Mouse (Mus musculus) liver, embryonic 13.5 days (tissue): ENCODE results near the gene Adh5. TPM values are rescaled to one million over a fixed set of nuclear protein-coding genes. Genes with fewer than 3 reads are reported as not detected.
A peak's percentile ranks its signal among the peaks of the same experiment; 100 is the strongest.

ENCODE experiments used
- ATAC-seq: fragments of 200-750 bp; cut with Nextera tagmentation; 2 replicates; pipeline ENCODE4 v1.8.0; 2017; ENCODE audit warnings: low read depth, mild to moderate bottlenecking, moderate number of reproducible peaks, moderate library complexity
- DNase-seq: peaks from one replicate; pipeline ENCODE4 v3.0.0; 2022
- H3K27ac ChIP-seq: fragments of 300-500 bp; sonication (generic); 2 replicates; pipeline ENCODE4 v1.5.1; 2015; ENCODE audit warnings: moderate library complexity, mild to moderate bottlenecking, inconsistent platforms
- H3K27me3 ChIP-seq: fragments of 300-500 bp; sonication (generic); 2 replicates; pipeline ENCODE4 v1.6.1; 2015; ENCODE audit warnings: mild to moderate bottlenecking, inconsistent platforms
- H3K36me3 ChIP-seq: fragments of 300-500 bp; sonication (generic); 2 replicates; pipeline ENCODE4 v1.6.1; 2015; ENCODE audit warnings: mild to moderate bottlenecking, inconsistent platforms
- H3K4me1 ChIP-seq: fragments of 300-500 bp; sonication (generic); replicated peaks from 2 replicates; pipeline ENCODE4 v1.6.1; 2015; ENCODE audit warnings: inconsistent platforms
- H3K4me2 ChIP-seq: fragments of 300-500 bp; sonication (generic); 2 replicates; pipeline ENCODE4 v1.6.1; 2015; ENCODE audit warnings: inconsistent platforms, mild to moderate bottlenecking, moderate library complexity
- H3K4me3 ChIP-seq: fragments of 300-500 bp; sonication (generic); replicated peaks from 2 replicates; pipeline ENCODE4 v1.5.1; 2015; ENCODE audit warnings: mild to moderate bottlenecking, inconsistent platforms
- H3K9ac ChIP-seq: fragments of 300-500 bp; sonication (generic); 2 replicates; pipeline ENCODE4 v1.6.1; 2015; ENCODE audit warnings: mild to moderate bottlenecking, inconsistent platforms
- H3K9me3 ChIP-seq: fragments of 300-500 bp; sonication (generic); replicated peaks from 2 replicates; pipeline ENCODE4 v1.6.1; 2016; ENCODE audit warnings: inconsistent platforms
- WGBS: fragments of 180-500 bp; shearing (Covaris S2); methylation state at CpG from one replicate; pipeline ENCODE4 v1.1.7; 2015; ENCODE audit not compliant: insufficient replicate concordance; 5-methylcytosine and 5-hydroxymethylcytosine counted together
- polyA plus RNA-seq: library from polyadenylated mRNA; unstranded; fragments of >200 nt; fragmentation: Nextera tagmentation; extraction: Ambion mirVana; gene quantifications from 2 replicates; pipeline ENCODE4 v1.2.1, GENCODE M21; 2015

Gene Adh5
- polyA plus RNA-seq, 1 experiment from 2014 or later, result 89.4 TPM

GRCm38 (mm10) chr3:138430360-138430976, 12.4 kb upstream of the Adh5 start:
- Histone ChIP-seq H3K4me1 (no peaks in the 10 kb centered on the region), H3K36me3 (no peaks in the 10 kb centered on the region), H3K9ac (no peak overlapping the region), H3K27me3 (no peaks in the 10 kb centered on the region), H3K4me2 (no peak overlapping the region), H3K4me3 (no peak overlapping the region), H3K27ac (no peak overlapping the region), H3K9me3 (no peaks in the 10 kb centered on the region)
- DNase-seq, result no peak
- ATAC-seq, result no peak
- WGBS, result 76% methylated on average over 6 of the region's 6 CpGs

- 52% methylated on average over 2 of the region's 2 CpGs for WGBS
- no peaks in the 10 kb centered on the region for H3K36me3 ChIP-seq
- H3K9me3 ChIP-seq, result no peaks in the 10 kb centered on the region
- H3K4me2 ChIP-seq, result no peak overlapping the region
- no peak overlapping the region for H3K9ac ChIP-seq
- DNase-seq (no peak), ATAC-seq (no peak)
- H3K27ac ChIP-seq, result no peak overlapping the region
- H3K27me3 ChIP-seq, result no peaks in the 10 kb centered on the region
- H3K4me3 ChIP-seq, result no peak overlapping the region
- no peaks in the 10 kb centered on the region for H3K4me1 ChIP-seq
Measured at GRCm38 (mm10) chr3:138431835-138432234, 11.1 kb upstream of the Adh5 start.

GRCm38 (mm10) chr3:138438716-138439115, 4.2 kb upstream of the Adh5 start:
- no peak overlapping the region for H3K9ac ChIP-seq
- no peak overlapping the region for H3K4me2 ChIP-seq
- WGBS, result 66% methylated on average over 3 of the region's 3 CpGs
- no peaks in the 10 kb centered on the region for H3K27me3 ChIP-seq
- H3K27ac ChIP-seq, result no peak overlapping the region
- no peak overlapping the region for H3K4me3 ChIP-seq
- peaks cover 7% of the 10 kb centered on the region for H3K4me1 ChIP-seq
- ATAC-seq (no peak), DNase-seq (no peak)
- no peaks in the 10 kb centered on the region for H3K36me3 ChIP-seq
- H3K9me3 ChIP-seq, result no peaks in the 10 kb centered on the region

DNA sequence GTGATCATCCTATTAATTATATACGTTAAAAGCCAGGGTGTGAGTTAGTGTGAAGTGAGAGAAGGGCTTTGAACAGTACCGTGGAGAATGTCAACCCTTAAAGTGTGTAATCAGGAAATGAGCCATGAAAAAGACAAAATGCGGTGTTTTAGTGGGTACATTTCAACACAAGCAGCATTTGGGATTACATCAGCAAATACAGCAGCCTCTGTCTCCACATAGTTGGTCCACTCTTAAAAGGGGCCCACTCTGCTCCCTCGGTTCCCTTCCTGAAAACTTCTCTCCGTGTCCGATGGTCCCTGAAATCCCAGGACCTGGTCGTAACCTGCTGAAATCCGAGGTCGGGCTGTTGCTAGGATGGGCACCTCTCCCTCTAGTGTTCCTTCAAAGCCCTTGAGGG, 690 bp upstream of the Adh5 start:
- H3K27me3 ChIP-seq, result no peaks in the 10 kb centered on the region
- no peak for ATAC-seq
- 2% methylated on average over 9 of the region's 9 CpGs for WGBS

DNA sequence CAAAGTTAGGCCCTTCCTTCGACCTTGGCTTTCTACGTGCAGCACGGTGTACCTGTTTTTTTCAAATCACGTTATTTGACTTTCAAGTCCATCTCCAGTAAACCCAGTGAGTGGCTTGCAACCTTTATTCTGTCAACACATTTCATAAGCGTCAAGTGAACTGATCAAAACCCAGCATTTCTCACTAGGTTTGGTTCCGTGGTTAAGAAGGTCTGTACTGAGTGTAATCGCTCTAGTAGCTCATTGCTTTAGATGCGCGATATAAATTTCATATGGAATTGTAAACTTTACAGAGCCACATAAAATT, 525 bp downstream of the Adh5 start:
- WGBS, result 4% methylated on average over 9 of the region's 9 CpGs
- peak overlapping the region; percentile 80 for H3K27ac ChIP-seq
- peaks cover 18% of the 10 kb centered on the region for H3K4me1 ChIP-seq
- H3K4me3 ChIP-seq, result peak overlapping the region; percentile 89
- H3K36me3 ChIP-seq, result peaks cover 35% of the 10 kb centered on the region
- ATAC-seq, result no peak
- H3K4me2 ChIP-seq, result peak overlapping the region; percentile 88
- no peaks in the 10 kb centered on the region for H3K27me3 ChIP-seq
- no peaks in the 10 kb centered on the region for H3K9me3 ChIP-seq
- H3K9ac ChIP-seq, result peak overlapping the region; percentile 88
- no peak for DNase-seq

More for the DNA sequence above, 690 bp upstream of the Adh5 start:
- Histone ChIP-seq H3K4me2 (peak overlapping the region; percentile 88), H3K9me3 (no peaks in the 10 kb centered on the region), H3K4me3 (peak overlapping the region; percentile 89), H3K27ac (peak overlapping the region; percentile 67), H3K4me1 (peaks cover 13% of the 10 kb centered on the region), H3K36me3 (peaks cover 23% of the 10 kb centered on the region), H3K9ac (peak overlapping the region; percentile 71)
- DNase-seq, result no peak

GRCm38 (mm10) chr3:138448077-138448860, 5.4 kb downstream of the Adh5 start:
- H3K9ac ChIP-seq, result no peak overlapping the region
- no peak overlapping the region for H3K4me2 ChIP-seq
- no peak overlapping the region for H3K4me3 ChIP-seq
- H3K36me3 ChIP-seq, result peaks cover 73% of the 10 kb centered on the region
- H3K9me3 ChIP-seq, result no peaks in the 10 kb centered on the region
- no peaks in the 10 kb centered on the region for H3K27me3 ChIP-seq
- no peak overlapping the region for H3K27ac ChIP-seq
- ATAC-seq (no peak), DNase-seq (no peak)
- WGBS, result 65% methylated on average over 12 of the region's 12 CpGs
- peaks cover 11% of the 10 kb centered on the region for H3K4me1 ChIP-seq

GRCm38 (mm10) chr3:138452169-138452568, 9.3 kb downstream of the Adh5 start:
- Histone ChIP-seq H3K4me1 (peaks cover 4% of the 10 kb centered on the region), H3K4me2 (no peak overlapping the region), H3K36me3 (peaks cover 88% of the 10 kb centered on the region), H3K9me3 (no peaks in the 10 kb centered on the region), H3K9ac (no peak overlapping the region), H3K27me3 (no peaks in the 10 kb centered on the region), H3K27ac (no peak overlapping the region), H3K4me3 (no peak overlapping the region)
- WGBS, result 78% methylated on average over 10 of the region's 10 CpGs
- DNase-seq (no peak), ATAC-seq (peak; percentile 17; the same call in 1 of the 2 replicates)

- no peak overlapping the region for H3K27ac ChIP-seq
- H3K4me1 ChIP-seq, result no peaks in the 10 kb centered on the region
- WGBS, result 94% methylated on average over 1 of the region's 1 CpGs
- peaks cover 90% of the 10 kb centered on the region for H3K36me3 ChIP-seq
- H3K9ac ChIP-seq, result no peak overlapping the region
- H3K4me2 ChIP-seq, result no peak overlapping the region
- no peak overlapping the region for H3K4me3 ChIP-seq
- no peak for ATAC-seq
- DNase-seq, result no peak
- no peaks in the 10 kb centered on the region for H3K27me3 ChIP-seq
- H3K9me3 ChIP-seq, result no peaks in the 10 kb centered on the region
Measured at GRCm38 (mm10) chr3:138454234-138454633, 11.3 kb downstream of the Adh5 start.

GRCm38 (mm10) chr3:138454711-138455435, 12.0 kb downstream of the Adh5 start:
- H3K4me1 ChIP-seq, result no peaks in the 10 kb centered on the region
- H3K9me3 ChIP-seq, result no peaks in the 10 kb centered on the region
- no peak overlapping the region for H3K4me2 ChIP-seq
- H3K9ac ChIP-seq, result no peak overlapping the region
- no peak overlapping the region for H3K4me3 ChIP-seq
- H3K27ac ChIP-seq, result no peak overlapping the region
- 84% methylated on average over 13 of the region's 13 CpGs for WGBS
- no peak for ATAC-seq
- H3K36me3 ChIP-seq, result peaks cover 90% of the 10 kb centered on the region
- no peaks in the 10 kb centered on the region for H3K27me3 ChIP-seq
- DNase-seq, result no peak

- whole genome bisulfite sequencing, result 84% methylated on average over 3 of the region's 3 CpGs
- no peak for DNase-seq
- Histone ChIP-seq H3K4me3 (no peak overlapping the region), H3K9ac (no peak overlapping the region), H3K27me3 (no peaks in the 10 kb centered on the region), H3K4me2 (no peak overlapping the region), H3K4me1 (no peaks in the 10 kb centered on the region), H3K36me3 (peaks cover 96% of the 10 kb centered on the region), H3K9me3 (no peaks in the 10 kb centered on the region), H3K27ac (no peak overlapping the region)
- no peak for ATAC-seq
Measured at GRCm38 (mm10) chr3:138458441-138458840, 15.5 kb downstream of the Adh5 start.

GRCm38 (mm10) chr3:138460260-138460659, 17.4 kb downstream of the Adh5 start:
- peaks cover 4% of the 10 kb centered on the region; the same call in 1 of the 2 replicates for H3K4me1 ChIP-seq
- WGBS, result 83% methylated on average over 13 of the region's 13 CpGs
- H3K9me3 ChIP-seq, result no peaks in the 10 kb centered on the region
- ATAC-seq (no peak), DNase-seq (no peak)
- H3K27me3 ChIP-seq, result no peaks in the 10 kb centered on the region
- no peak overlapping the region for H3K4me3 ChIP-seq
- H3K4me2 ChIP-seq, result no peak overlapping the region
- H3K9ac ChIP-seq, result no peak overlapping the region
- H3K36me3 ChIP-seq, result peaks cover 96% of the 10 kb centered on the region
- H3K27ac ChIP-seq, result no peak overlapping the region
